Mouse (Mus musculus): ENCODE results near the gene Rgs19. TPM values are rescaled to one million over a fixed set of nuclear protein-coding genes. Genes with fewer than 3 reads are reported as not detected.

Rgs19 gene
- total RNA-seq (2021): 22.4 and 32.1 TPM in 2 replicates
- long read RNA-seq, experiment 1, transcript Rgs19-201 (6 exons, 1,511 nt): major isoform, 14 of 33 reads
- long read RNA-seq, experiment 1, transcript Rgs19-204 (5 exons, 779 nt): minor isoform, 8 of 33 reads
- long read RNA-seq, experiment 1, partial matches to known transcripts: 3 of 33 reads
- long read RNA-seq, experiment 1, other reads (novel, unspliced or antisense): 6 of 33 reads
- long read RNA-seq, experiment 2, transcript Rgs19-201 (6 exons, 1,511 nt): major isoform, 9 of 14 reads
- long read RNA-seq, experiment 2, partial matches to known transcripts: 3 of 14 reads
- long read RNA-seq, experiment 2, other reads (novel, unspliced or antisense): 1 of 14 reads

DNA sequence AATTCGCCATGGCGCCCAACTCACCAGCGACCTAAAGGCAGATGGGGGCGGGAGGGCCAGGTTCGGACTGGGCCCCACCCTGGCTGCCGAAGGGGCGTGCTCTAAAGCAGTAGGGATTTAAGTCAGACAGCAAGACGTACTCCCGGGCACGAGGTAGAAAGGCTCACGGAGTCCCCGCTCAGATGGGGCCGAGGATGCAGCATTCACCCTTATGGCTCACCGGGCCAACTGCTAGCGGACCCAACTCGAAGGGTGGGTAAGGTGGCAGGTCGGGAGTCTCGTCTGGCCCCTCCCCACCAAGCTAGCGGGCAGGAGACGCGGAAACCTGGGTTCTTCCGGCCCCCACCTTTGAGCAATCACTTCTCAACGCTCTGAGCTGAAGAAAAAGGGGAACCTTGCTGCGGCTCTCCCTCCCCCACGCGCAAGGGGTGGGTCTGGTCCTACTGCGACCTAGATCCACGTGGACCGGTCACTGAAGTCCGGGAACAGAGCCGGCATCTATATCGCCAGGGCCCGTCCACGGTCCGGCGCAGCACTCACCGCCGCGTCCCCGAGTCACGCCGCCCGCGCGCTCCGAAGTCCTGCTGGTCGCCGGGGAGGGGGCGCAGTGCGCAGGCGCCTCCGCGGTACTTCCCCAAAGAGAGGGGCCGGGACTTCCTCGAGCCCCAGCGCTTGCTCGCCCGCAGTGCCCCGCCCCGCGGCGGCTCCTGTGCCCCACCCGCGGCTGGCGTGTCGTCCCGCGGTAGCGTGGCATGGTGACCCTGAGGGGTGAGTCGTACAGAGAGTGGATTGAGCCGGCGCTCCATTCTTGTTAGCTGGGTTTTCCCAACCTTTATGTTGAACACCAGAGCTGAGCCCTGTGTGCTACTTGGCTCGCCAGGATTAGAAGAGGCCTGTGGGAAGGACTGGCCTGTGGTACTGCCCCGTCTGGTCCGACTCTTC lies at the start of gene Rgs19:
Gene Rgs19, minus strand, starts transcription at position 639 of the 942 bp plus-strand sequence.
- DNase-seq: peak; percentile 91

DNA sequence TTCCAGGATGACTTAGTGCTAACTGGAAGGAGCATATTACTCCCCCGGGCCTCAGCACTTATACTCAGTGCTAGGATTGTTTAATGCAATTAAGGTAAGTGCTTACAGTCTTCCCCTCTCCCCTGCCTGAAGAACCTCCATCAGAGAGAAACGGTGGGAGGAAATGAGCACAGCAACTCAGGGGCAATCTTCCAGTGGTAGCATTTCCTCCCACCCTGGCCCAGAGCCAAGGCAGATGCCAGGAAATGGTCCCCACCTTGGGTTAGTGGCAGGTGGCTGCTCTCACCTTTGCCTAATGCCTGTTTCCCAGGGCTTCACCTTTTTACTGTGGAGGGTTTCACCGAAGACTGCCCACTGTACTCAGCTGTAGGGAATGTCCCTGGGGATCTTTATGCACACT lies 36.3 kb upstream of the Rgs19 start:
- no peak for DNase-seq

GRCm38 (mm10) chr2:181727659-181728262 lies 34.0 kb upstream of the Rgs19 start:
- peak; percentile 19 for DNase-seq

DNA sequence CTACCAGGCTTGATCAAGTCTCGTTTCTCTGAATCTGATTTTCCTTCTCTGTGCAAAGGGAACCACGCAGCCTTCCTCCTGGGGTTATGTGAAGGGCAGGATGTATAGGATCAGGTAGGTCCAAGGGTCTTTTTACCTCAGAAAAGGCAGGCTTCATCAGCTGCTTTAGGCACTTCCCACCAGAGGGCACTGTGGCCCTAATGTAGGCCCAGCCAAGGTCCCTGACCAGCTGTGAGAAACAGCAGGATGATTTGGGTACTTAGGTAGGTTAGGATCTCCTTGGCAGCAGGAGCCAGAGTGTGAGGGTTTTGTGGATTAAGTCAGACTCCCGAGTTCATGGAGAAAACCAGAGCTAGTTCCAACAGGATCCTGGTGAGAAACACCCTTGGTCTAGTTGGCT lies 28.4 kb upstream of the Rgs19 start:
- peak; percentile 41 for DNase-seq

DNA sequence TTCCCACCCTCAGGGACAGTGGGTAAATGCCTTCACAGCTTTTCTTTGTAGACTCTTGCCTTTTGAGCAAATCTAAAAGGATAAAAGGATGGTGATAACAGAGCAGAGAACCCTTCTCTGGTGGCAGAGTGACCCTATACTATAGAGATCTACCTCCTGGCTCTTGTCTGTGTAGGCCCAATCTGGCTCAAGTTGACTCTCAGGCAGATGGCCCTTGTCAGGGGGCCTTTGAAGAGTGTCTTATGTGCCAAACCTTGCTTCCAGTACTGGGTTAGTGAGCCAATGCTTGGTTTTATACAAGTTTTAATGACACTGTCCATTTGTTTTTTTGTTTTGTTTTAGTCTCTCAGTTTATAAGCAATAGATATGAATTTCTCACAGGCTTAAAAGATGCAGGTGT lies 27.4 kb upstream of the Rgs19 start:
- DNase-seq: no peak

- no peak for DNase-seq
These were observed 26.3 kb upstream of the Rgs19 start for GRCm38 (mm10) chr2:181720061-181720460.

GRCm38 (mm10) chr2:181716991-181717390 lies 23.2 kb upstream of the Rgs19 start:
- DNase-seq: no peak

DNA sequence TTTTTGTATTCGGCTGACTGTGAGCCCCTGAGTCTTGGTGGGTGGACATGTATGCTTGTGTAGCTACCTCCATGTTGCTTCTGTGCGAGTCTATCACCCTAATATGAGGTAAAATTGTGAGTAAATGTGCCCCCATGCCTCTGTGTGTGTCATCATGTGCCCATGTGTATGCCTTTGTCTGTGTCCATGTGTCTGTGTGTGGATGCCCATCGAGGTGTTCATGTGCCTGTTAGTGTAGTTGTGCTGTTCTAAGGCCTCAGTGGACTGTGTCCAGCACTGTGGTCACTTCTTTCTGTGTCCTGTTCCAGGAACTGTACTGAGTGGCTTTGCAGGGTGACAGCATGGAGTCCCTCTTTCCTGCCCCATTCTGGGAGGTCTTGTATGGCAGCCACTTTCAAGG lies 21.6 kb upstream of the Rgs19 start:
- DNase-seq: no peak

- no peak for DNase-seq
These were observed 21.1 kb upstream of the Rgs19 start, which contains the start of gene Oprl1 for GRCm38 (mm10) chr2:181714903-181715326. Gene Oprl1, plus strand, starts transcription at chr2:181715016.

- DNase-seq: no peak
These were observed 20.0 kb upstream of the Rgs19 start for GRCm38 (mm10) chr2:181713749-181714148.

DNA sequence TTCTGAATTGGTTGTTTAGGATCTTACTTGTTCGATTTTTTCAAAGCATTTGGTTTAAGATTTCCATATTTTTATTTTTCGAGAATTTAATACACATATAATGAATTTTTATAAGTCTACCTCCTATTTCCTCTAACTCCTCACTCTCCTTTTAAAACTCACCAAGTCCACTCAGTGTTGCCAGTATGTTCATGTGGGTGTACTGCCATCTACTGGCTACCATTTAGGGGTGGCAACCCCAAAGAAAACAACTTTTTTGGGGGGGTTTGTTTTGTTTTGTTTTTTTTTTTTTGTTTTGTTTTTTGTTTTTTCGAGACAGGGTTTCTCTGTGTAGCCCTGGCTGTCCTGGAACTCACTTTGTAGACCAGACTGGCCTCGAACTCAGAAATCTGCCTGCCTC lies 12.9 kb upstream of the Rgs19 start:
- DNase-seq: no peak

- DNase-seq: no peak
These were observed 4.5 kb upstream of the Rgs19 start, which contains the start of gene Lkaaear1 for GRCm38 (mm10) chr2:181698241-181698640. Gene Lkaaear1, minus strand, starts transcription at chr2:181698442.

DNA sequence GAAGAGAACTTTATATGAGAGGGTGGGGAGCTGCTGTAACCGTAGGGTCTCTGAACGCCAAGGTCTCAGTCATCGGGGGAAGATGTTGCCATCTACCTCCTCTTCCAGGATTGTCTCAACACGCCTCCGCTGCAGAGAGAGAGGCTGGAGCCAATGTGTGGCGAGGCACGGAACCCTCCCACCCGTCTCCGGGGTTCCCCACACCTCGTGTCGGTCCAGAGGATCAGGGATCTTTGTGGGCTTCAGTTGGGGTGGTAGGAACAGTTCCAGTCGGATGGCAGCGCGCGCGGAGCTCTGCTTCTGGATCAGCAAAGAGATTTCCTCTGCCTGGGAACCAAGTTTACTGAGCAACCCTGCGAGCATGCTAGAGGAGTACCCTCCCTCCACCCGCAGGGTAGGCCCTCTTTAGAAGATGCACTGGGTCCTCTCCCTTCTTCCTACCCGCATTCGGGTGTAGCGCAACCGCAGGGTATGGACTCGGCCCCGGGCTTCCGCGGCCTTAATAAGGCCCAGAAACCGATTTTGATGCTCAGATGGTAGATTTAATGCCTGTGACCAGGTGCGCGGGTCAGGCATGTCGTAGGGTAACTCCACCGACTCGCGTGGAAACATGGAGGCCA lies 3.1 kb upstream of the Rgs19 start:
- no peak for DNase-seq

DNA sequence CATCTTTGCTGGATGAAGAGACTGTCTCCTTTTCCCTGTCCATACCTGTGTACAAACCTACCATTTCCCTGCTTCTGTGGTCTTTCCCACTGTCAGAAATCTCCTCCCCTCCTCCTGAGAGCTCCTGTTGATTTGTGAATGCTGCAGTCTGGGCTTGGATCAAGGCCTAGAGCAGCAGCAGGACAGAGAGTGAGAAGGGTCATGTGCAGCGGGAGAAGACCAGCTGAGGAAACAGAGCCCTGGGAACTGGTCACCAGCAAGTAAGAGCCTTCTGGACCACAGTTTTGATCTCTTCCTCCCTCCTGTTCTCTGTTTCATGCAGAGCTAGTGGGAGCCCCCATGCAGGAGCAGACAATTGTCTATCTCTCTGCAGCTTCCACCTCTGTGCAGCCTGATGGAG lies 2.0 kb upstream of the Rgs19 start:
- DNase-seq: no peak

DNA sequence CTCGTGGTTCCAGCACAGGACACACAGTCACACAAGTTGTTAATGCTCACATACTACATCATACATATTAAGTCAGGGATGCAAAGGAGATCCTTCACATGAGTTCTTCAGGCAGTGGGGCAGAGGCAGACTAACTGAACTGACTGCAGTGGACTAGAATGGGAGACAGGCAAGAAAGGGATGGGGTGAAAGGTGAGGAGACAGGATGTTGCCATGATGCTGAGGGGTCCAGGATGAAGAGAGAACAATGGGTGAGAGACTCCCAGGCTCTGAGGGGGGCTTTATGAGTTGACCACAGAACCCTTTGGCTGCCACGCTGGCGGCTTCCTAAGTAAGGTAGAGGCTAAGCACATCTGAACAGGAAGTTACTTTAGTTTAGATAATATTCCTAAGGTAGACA lies 804 bp upstream of the Rgs19 start:
- no peak for DNase-seq

DNA sequence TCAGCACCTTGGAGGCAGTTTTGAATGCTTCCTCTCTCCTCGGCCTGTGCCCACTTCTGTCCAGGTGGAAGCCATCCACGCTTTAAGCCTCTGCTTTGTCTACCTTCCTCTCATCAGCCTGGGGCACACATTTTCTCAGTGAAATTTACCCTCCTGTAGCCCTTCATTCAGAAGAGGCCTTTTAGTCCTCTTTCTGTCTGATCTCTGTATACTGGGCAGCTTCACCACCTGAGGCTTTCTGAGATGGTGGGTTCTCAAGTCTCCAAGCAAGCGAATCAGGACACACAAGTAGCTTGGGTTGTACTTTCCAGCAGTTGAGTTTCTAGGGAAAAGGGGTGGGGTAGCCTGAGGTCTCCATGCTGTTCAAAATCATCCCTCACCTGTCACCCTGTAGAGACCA lies 1.5 kb downstream of the Rgs19 start:
- no peak for DNase-seq

- DNase-seq: no peak
These were observed 2.2 kb downstream of the Rgs19 start for GRCm38 (mm10) chr2:181691571-181691970.

DNA sequence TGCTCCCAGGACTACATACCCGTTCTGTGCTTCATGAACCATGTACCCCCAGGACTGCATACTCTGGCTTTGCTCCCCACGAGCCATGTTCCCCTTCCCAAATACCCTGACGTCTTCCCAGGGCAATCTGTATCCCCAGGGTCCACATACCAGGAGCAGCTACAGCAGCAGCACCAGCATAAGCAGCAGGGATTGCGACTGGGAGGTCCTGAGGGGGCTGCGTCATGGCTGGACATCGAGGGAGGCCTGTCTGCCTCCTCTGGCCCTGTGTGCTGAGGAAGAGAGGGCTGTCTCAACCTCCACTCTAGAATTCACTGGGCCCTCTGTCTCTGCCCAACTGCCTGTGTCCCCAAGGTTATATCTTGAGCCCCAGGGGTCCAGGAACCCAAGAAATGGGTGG lies 2.7 kb downstream of the Rgs19 start:
- no peak for DNase-seq

GRCm38 (mm10) chr2:181689466-181690160 lies 4.2 kb downstream of the Rgs19 start:
- DNase-seq: no peak

- DNase-seq: no peak
These were observed 6.2 kb downstream of the Rgs19 start for GRCm38 (mm10) chr2:181687586-181687985.

DNA sequence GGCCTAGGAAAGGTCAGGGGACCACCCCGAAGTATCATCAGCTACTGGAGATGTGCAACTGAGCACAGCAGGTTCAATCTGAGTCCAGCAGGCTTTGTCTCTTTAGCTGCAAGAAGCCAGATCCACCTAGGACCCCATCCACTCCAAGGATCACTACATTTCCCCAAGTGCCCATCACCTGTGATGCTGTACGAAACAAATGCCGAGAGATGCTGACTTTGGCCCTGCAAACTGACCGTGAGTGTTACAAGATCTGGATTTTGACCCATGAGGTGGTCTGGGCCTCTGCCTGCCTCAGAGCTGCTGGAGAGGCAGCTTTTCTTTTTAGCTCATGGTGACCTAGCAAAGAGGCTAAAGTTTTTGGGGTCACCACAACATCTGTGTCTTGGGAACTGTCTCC lies 8.1 kb downstream of the Rgs19 start:
- DNase-seq: no peak

- no peak for DNase-seq
These were observed 9.1 kb downstream of the Rgs19 start for GRCm38 (mm10) chr2:181684713-181685112.
